Mouse (Mus musculus) retina, postnatal 7 days (tissue): ENCODE data around the gene Bcl9.

Source experiments
- DNase-seq: peaks from one replicate; pipeline ENCODE4 v3.0.0-alpha.2; 2012; ENCODE audit warnings: low read depth, low spot score

The Bcl9 gene

DNA sequence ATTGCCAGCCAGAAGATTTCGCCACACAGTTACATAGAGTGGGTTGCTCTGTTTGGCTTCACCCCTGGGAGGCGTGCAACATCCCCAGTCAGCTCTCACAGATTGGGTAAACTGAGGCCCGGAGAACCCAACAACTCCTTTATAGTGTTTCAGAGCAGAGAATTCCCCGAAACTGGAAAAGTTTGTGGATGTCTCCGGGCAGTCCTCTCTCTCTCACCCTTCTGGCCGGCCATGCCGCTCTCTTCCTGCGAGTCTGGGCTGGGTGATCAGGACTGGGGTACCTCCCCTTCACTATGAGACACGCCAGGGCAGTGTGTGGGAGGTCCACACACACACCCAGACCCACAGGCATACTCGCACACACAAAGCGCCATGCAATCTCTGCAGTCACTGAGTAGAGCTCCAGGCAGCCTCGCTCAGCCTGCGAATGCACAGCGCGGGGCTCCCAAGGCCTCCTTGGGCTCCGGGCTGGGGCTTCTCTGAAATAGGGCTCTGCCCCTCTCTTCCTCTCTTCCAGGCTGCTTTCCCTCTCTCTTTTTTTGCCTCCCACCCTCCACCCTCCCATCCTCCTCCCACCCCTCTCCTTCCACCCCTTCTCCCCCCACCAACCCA is 670 bp downstream of the Bcl9 start:
- no peak for DNase-seq

GRCm38 (mm10) chr3:97294334-97294733 is 3.4 kb downstream of the Bcl9 start:
- DNase-seq: no peak

GRCm38 (mm10) chr3:97284878-97285277 is 12.8 kb downstream of the Bcl9 start:
- no peak for DNase-seq

GRCm38 (mm10) chr3:97284056-97284455 is 13.7 kb downstream of the Bcl9 start:
- no peak for DNase-seq

DNA sequence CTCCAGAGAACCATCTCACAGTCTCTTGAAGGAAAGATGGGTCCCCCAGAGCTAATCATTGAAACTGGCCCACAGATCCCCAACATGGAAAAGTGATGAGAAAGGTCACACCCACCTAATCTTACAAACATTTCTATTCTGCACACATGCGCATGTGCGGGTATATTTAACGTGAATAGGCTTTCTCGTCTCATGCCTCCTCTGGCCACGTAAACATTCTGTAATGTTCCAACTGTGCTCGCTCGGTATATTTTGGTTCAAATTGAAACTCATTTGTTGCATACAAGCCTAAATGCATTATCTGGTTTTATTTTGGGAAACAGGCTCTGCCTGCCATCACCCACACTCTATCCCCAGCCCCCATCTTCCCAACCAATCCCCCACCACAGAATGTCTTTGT is 16.3 kb downstream of the Bcl9 start:
- DNase-seq: no peak

- DNase-seq: no peak
These were observed 22.0 kb downstream of the Bcl9 start for GRCm38 (mm10) chr3:97275708-97276107.

DNA sequence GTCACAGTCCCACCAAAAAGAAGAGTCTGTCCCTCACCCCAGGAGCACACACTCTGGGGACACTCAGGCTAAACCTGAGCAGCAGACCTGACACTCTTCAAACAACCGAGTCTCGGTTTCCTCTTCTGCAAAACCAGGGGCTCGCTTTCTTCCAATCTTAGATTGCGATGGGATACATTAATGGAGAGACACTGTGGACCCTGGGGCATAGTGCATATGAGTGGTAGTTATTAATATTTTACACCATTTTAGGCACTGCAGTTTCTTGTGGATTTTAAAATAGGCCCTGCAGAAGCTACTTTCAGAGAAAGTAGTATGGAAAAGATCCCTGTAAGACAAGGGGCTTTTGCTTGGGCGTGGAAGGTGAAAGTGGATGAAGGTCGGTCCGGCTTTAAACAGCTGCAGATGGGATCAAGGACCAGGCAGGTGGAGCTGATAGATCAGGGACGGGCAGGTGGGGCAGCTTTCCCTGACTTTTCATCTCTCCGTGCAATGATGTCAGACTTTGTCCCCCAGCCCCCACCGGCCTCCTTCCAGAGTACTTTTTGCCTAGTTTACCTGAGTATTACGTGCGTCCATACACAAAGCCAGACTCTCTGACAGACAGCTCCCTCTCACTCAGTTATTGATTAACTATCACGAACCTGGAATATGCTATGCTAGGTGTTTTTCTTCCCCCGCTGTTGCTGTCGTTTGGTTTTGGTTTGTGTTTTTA is 23.0 kb downstream of the Bcl9 start:
- DNase-seq: no peak

DNA sequence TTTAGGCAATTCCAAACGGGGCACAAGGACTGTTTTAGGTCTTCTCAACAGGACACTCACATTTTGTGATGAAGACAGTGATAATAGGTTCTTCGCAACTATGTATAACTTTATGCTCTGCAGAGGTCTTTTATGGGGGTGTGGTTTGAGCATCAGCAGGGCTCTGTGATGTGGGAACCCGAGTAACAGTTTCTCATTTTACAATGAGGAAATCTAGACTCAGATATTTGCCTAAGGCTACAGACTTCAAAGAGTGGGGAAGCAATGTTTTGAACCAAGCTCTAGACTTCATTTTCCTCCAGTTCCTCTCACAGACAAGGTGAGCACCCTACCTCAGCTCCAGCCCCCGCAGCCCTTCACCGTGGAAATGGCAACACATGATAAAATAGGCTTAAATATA is 23.8 kb downstream of the Bcl9 start:
- DNase-seq: no peak

GRCm38 (mm10) chr3:97265667-97266415 is 31.9 kb downstream of the Bcl9 start:
- no peak for DNase-seq

GRCm38 (mm10) chr3:97262235-97262634 is 35.5 kb downstream of the Bcl9 start:
- no peak for DNase-seq

DNA sequence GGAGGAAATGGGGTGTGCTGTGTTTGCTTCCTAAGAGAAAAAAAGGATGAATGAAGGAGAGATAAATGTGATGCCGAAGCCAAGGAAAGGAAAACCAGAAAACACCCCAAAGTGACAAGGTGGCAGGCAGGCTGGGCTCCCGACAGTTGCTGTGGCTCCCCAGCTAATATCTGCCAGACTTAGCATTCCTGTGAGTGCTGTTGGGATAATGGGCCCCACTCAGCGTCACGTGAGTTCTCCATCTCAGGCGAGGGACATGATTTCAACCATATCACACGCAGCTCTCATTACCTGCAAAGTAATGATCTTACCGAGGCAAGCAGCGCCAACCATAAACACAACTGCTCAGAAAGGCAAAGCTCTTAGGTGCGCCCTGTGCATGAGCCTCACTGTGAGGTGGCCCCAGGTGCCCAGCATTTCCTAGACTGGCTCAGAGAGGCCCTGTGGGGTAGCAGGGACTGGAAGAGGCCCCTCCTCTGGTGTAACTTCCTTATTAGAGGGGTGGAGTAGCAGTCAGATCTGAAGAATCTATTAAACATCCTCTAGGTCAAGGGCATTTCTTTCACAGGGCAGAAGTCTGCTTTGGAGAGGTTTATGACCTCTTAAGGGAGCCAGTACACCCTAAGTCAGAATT is 41.9 kb downstream of the Bcl9 start:
- no peak for DNase-seq

- no peak for DNase-seq
These were observed 42.8 kb downstream of the Bcl9 start for GRCm38 (mm10) chr3:97254861-97255465.

DNA sequence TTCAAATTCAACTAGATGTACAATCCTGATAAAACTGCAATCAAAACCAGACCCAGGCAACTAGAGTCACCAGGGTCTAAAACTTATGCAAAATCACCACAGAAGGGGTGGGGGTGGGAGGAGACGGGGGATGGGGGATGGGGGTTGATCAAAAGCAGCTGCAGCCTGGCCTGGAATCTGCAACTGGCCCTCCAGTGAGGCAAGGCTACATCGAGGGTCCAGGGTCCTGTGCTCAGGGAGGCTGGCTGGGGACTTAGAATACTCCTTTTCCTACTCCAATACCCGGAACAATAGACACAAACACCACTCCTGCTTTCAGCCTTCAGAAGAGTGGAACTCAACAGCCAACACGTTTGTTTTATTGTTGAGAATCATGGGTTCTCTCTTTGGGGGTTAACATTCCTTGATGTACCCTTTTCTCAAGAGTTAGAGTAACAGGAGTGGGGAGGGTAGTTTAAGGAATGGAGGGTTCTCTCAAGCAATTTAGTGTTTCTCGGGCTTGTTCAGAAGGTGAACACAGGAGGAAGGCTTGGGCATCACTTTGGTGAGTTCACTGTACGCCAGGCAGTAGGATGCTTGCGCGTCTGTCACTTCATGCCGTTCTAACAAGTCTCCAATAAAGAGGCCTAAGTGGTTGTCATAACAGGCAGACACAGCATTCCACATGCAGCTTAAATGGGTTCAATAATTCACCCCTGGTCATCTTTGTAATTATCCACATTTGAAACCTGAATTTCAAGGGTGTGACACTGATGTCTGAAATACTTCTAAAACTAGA is 43.7 kb downstream of the Bcl9 start:
- DNase-seq: no peak

- DNase-seq: no peak
These were observed 44.8 kb downstream of the Bcl9 start for GRCm38 (mm10) chr3:97252896-97253295.

DNA sequence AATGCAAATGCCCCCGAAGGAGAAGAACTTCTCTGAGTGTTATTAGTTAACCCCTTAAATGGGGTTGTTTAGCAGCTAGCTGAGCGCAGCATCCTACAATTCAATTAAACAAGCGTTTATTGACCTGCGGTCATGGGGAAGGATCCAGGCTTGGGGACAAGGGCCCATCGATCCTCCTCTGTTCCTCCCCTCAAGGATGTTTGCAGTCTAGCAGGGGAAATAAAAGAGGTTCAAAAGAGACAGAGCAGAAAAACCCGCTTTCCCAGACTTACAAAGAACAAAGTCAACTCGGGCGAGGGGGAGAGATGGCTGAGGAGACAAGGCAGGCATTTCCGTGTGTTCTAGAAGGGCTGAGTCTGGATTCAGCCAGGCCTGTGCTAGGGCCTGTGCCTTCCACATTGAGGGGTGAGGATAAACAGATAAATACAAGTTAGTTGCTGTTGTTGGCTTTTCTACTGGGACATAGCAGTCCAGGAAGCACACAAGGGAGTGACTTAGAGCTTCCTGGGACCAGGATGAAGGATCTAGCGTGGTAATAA is 55.0 kb downstream of the Bcl9 start:
- no peak for DNase-seq

- DNase-seq: no peak
These were observed 55.9 kb downstream of the Bcl9 start for GRCm38 (mm10) chr3:97241826-97242225.

DNA sequence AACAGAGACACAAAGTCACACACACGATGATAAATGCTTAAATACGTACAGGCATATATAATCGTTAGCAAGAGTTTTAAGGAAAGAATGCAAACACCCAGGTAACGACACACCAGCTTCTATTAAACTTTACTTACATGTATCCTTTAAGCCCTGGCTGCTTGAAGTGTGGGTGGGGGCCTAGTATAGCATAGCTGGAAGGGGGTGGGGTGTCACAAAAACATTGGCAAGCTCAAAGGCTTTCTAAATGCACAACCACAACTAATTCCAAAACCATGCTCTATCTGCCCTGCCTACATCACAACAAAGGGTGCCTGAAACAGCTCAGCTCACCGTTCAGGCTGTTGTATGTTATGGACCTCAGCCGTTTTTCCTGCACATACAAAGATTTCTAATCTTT is 57.9 kb downstream of the Bcl9 start:
- no peak for DNase-seq

- no peak for DNase-seq
These were observed 58.4 kb downstream of the Bcl9 start for GRCm38 (mm10) chr3:97239316-97239715.

DNA sequence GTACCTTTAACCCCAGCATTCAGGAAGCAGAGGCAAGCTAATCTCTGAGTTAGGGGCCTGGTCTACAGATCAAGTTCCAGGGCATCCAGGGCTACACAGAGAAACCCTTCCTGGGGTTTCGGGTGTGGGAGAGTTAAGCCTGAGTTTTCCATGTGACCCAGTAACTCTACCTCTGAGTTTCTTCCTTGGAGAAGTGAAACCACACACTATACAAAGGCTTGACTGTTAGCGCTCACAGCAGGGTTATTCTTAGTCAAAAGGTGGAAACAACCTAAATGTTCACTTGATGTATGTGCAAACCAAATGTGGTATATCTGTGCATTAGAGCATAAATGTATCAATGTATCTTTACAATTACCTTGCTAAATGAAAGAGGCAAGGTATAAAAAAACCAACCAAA is 59.2 kb downstream of the Bcl9 start:
- no peak for DNase-seq

GRCm38 (mm10) chr3:97237403-97237802 is 60.3 kb downstream of the Bcl9 start:
- DNase-seq: no peak

- no peak for DNase-seq
These were observed 62.9 kb downstream of the Bcl9 start for GRCm38 (mm10) chr3:97234797-97235196.
